Mouse (Mus musculus) common myeloid progenitor, adult 5-6 weeks (primary cell): ENCODE measurements around the gene Pou3f1. TPM values are rescaled to one million over a fixed set of nuclear protein-coding genes. Genes with fewer than 3 reads are reported as not detected.
A peak's percentile ranks its signal among the peaks of the same experiment; 100 is the strongest.
"Not testable (repeated sequence)": the region's sequence is repeated elsewhere in the genome, so short reads cannot be mapped to it uniquely, and the experiment has no call there.

Experiments used
- ATAC-seq: replicated peaks from 2 replicates; pipeline ENCODE4 v1.8.0; 2016; ENCODE audit warnings: low read depth, mild to moderate bottlenecking, moderate TSS enrichment, inconsistent platforms; ENCODE audit not compliant: poor library complexity, severe bottlenecking
- total RNA-seq: library from RNA; stranded (forward); fragments of 200-1000, 187-1606 nt; gene quantifications from 2 replicates; pipeline ENCODE4 v1.2.3, GENCODE M21; 2017

The Pou3f1 gene
- total RNA-seq, 1 experiment from 2014 or later: not detected

DNA sequence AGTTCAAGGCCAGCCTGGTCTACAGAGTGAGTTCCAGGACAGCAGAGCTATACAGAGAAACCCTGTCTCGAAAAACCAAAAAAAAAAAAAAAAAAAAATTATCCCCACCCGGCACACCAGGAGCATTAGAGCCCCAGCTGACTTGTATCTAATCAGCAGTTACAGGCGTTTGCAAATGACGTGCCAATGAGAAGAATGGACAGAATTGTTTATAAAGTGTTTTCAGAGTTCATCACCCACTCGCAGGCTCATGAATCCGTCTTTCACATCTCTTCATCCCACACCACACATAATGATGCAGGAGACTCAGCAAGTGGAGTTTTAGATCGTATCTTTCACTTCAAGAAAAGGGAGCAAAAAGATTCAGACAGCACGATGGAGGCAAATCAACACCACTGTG, 28.8 kb downstream of the Pou3f1 start:
- no peak for ATAC-seq

DNA sequence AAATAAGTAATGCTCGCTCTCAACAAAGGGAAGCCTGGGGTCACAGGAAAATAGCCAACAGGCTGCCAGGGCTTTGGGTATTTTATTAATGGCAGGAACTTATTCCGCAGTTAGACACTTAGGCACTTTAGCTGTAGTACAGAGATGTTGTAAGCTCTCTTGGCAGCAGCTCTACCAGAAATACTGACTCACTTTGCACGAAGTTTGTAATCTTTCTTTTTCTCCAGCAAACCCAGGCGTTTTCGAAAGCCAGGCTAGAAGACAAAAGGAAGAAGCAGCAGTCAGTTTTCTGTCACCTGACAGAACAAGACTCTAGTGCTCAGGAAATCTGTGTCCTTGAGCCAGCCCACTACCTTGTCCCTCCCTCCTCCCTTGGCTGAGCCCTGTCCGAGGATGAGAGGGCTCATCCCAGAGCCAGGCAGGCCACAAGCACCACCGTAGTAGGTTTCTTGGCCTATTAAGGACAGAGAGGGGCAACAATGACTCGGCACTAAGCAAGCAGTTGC, 29.3 kb downstream of the Pou3f1 start:
- ATAC-seq: no peak

DNA sequence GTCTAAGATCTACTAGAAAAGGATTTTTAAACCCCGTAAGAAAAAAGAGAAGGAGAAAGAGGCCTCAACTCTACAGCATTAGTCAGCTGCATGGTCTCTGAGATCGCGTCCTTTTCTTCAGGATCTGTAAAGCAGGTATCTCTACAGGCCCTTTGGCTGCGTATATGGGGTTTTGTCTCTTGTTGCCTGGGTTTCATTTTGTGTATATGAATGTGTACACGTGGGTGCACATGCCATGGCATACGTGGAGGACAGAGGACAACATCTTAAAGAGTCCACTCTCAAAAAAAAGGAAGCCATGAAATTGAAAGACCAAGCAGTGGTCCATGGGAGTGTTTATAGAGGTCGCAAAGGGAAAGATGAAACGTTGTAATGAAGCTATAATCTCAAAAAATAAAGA, 34.8 kb downstream of the Pou3f1 start:
- ATAC-seq: no peak

DNA sequence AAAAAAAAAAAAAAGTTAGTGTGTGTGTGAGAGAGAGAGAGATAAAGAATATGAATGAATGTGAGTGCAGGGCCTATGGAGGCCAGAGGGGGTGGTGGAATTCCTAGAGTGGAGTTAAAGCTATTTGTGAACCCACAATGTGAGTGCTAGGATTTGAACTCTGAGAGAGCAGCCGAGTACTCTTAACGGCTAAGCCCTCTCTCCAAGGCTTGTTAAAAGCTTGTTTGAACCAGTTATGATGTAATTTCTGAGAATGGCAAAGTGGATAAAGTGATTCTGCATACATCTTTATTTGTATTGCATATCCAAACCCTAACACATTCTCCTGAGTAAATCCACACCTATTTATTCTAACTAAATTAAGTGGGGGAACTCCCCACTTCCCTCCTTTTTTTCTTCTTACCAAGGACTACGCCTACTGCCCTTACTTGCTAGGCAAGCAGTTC, 35.8 kb downstream of the Pou3f1 start:
- ATAC-seq: no peak

DNA sequence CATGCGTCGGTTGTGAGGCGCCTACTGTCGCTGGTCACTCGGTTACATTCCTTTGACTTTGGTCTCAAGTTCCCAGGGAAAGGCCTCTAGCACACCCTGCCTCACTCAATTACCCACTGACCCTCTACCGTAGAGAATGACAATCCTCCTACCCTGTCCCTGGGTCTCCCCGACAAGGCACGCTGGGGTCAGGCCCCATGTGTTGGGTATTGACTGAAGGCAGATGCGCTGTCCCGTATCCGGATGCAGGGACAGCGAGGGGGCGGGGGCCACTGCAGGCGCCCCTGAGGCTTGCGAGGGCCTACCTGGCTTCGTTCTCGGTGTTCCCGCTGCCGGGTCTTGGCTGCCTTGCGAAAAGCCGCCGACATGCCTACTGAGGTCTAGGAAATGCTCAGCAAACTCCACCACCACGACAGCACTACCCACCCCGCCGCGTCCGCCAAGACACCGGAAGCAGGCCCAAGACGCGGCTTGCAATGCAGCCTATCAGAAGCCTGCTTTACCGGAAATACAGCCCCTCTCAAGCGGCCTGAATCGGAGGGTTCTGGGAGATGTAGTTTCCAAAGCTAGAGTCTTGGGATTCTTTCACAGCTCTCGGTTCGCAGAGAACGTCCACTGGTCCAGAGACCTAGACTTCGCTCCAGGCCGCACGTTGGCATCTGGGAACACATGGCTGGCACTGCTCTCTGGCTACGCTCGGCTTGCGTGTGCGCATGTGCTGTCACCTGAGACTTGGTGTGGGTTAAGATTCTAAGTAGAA, 36.7 kb downstream of the Pou3f1 start, which contains the start of gene Utp11:
Gene Utp11 (minus strand): TSS at position 466 of the 760 bp plus-strand sequence.
- peak; percentile 91 for ATAC-seq

DNA sequence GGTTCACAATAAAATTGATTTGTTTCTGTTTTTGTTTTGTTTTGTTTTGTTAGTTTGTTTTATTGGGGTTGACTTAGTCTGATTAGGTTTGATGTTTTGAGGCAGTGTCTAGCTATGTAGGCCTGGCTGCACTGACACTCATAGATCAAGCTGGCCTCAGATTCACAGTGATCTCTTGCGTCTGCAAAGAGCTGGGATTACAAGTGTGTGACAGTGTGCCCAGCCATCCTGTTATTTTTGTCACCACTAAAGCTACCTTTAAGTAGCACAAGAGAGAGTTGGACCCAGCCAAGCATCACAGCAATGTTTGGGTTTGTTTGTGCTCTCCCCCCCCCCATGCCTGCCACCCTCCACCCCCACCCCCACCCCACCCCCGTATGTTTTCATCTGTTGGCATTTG, 38.0 kb downstream of the Pou3f1 start:
- no peak for ATAC-seq

DNA sequence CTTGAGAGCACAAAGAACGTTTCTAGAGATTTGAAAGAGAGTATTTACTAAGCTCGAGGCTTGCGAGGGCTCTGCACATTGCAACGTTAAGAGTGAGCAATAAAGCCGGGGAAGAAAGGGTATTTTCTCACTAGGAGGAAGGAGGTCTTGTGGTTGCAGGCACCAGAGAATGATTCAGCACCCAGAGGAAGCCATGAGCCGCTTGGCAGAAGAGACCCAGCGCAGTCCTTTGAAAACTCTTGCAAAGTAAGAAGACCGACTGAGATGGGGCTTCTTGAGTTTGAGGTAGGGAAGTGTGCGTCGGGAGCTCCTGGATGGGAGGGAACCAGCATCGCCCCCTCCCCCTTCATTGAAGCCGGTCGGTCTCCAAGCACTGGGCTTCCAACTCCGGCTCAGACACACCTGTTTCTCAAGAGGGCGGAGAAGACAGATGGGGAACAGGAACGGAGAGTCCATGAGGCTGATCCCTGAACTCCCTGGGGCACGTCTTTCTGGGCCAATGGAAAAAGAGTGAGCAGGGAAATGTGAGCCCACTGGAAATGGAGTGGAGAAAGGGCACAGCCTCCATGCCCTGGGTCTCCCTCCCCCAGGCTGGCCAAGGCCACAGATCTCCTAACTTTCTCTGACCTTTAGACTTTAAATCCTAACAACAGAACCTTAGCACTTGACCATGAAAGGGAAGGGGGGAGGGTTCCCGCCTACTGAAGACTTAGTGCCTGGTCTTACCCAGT, 39.3 kb downstream of the Pou3f1 start:
- peak; percentile 42 for ATAC-seq

DNA sequence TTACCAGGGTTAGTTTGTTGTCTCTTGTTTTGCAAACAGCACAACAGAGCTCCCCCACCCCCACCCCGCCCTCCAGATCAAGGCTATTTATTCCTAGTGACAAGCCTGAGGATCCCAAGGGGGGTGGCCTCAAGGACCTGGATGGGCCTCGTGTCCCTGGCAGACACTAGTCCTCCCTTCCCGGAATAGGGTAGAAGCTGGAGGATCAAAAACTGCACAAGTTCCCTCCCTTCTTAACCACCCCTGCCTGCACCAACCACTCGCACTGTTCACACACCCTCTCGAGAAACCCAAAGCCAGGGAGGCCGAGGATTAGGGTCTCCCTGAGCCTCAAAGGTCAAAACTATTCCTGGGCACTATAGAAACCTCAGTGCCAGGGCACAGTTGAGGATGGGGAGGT, 43.2 kb downstream of the Pou3f1 start:
- ATAC-seq: no peak

DNA sequence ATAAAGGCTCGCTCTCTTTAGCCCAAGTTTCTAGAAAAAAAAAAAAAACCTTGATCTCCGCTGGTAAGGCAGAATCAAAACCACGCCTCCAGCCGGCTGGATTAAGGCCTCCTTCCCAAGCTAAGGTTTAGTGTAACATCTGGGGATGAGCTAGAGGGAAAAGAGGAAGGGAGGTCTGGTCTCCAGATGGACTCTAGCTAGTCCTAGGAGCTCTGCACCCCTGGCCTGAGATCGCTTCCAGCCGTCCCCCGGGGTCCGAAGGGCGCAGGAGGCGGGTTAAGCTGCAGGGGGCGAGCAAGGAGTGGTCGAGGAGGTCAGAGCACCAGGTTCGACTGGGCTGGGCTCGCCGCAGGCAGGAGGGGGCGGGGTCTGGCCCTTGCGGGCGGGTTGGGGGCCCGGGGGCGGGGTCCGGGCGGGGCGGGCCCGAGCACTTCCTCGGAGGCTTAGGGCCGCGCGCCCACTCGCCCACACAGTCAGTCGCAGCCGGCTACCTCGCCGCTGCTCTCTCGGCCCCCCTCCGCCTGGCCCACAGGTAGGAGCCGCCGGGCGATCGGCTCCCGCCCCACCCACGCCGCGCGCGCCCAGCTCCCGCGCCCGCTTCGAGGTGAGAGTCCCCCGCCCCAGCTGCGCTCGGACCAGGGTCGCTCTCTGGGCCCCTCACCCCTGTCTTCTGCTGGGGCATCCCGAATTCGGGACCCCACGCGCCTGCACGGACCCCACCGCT, 43.8 kb downstream of the Pou3f1 start, which contains the start of gene Fhl3:
Gene Fhl3 (plus strand): TSS at position 454 of the 724 bp plus-strand sequence.
- peak; percentile 45 for ATAC-seq

DNA sequence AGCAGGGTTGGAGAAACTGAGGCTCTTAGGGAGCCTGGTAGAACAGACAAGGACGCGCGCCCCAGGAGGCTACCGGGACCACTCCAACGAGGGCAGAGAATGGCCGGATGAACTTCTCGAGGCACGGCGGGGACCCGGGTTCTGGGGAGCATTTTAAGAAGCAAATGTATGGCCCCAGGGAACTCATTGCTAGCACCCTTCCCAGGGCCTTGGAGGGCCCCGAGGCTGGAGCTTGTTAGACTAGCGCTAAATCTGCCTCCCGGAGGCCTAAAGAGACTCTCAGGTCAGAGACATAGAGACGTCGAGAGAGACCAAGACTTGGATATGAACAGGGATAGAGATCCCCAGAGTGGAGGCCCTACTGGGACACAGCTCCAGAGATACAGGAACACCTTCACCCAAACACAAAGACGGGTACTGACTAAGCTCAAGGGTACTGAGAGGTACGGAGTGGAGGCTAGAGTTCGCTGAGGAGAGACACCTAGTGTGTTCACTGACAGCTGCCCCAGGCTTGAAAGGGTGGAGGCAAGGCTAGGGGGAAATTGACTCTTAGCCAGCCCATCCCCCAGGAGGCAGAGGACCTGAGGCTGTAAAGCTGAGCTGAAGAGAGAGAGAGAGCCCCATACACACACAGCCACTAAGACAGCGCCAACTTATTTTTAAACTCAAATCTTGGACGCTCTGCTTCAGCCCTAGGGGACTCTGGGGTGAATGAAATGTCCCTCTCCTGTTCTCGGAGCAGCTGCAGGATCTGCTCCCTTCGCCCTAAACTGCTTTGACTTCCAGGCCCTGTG, 44.6 kb downstream of the Pou3f1 start:
- no peak; the same call in 1 of the 2 replicates for ATAC-seq

DNA sequence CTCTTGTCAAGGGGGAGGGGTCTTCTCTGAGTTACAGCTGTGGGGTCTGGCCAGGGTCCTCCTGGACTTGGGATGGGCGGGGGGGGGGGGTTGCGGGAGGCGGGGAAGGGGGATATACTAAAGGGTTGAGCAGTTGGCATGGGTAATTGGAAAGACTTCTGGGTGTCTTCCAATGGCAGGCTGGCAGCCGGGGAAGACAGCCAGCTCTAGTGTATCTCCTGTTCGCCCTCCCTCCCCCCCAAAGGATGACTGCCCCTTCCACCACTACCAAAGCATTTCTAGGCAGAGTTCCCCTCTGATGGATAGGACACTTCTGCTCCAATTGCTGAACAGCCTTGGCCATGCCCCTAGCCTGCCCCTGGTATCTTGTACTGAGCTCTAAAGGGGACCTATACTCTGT, 45.3 kb downstream of the Pou3f1 start:
- no peak for ATAC-seq

DNA sequence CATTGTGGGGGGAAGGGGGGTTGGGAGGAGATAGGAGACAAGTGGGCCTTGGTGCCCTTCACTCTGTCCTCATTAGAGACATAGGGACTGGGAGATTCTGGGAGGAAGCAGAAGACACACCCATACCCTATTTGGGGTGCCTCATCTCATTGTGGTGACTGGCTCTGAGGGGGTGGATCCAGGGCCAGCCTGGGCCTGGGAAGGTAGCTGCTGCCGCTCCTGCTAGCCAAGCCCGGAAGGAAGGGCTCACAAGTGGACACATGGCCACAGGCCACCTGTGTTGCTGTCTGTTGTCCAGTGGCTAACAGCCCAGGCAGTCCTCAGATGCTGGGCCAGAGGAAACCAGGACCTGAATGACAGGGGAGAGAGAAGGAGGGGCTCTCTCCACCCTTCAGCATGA, 46.8 kb downstream of the Pou3f1 start:
- ATAC-seq: peak; percentile 26; the same call in 1 of the 2 replicates

DNA sequence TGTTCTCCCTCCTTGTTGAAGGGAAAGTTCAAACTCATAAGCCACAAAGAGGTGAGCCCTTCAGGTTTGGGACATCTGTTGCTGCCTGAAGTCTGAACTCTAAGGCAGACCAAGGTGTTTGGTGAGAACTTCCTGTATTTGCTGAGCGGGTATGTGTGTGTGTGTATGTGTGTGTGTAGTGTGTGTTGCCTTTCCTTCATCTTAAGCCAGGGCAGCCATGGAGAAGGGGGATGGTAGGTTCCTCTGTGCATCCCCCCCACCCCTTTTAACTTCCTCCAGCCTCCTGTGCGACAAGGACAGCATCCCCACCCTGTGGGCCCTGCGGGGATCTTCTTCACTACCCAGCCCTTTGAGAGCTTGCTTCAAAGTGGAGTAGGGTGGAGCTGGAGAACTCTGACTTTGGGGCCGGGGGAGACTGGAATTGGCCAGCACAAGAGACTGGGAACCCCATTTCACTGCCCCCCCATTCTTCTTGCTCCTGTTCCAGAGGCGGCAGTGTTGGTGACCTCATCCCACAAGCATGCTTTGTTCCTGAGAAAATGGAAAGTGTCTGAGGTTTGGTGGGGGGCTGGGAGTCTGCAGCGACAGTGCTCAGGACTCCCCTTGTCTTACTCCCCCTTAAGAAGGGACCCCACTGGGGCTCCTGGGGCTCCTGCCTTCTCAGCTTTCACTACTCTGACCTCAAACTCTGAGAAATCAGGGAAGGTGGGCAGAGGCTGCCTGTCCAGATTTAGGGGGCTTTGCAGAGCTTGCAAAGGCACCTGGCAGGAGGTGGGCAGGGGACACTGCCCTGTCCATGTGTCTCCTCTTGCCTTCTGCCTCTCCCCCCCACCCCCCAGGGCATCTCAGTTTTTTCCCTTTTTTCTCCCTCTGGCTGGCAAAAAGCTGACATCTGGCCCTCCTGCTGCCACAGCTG, 47.5 kb downstream of the Pou3f1 start:
- ATAC-seq: no peak

DNA sequence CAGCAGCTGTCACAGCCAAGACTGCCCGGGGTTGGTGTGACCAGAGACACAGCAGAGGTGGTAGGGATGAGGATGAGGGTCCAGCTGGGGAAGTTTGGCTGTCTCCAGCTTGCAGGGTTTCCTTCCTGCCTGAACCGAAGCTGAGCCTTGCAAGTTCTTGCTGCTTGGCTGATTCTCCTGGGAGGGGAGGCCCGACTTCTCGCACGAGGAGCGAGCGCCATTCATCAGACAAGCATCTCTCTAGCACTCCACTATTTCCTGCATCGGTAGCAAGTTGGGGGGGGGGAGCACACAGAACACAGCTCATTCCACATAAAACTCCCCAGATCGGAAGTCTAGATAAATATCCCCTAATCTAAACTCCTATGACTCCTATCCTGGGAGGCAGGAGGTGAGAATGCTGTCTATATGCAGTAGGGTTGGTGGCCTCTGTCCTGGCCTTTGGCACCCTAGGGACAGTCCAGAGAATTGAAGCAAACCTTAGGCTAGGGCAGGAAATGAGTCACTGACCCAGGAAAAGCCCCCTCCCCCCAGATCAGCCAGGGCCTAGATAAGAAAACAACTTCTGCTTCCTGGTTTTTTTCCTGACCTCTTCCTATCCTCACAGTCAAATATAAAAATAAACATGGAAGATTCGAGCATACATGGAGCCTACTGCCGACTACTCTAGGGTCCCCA, 48.3 kb downstream of the Pou3f1 start:
- ATAC-seq: peak; percentile 17

DNA sequence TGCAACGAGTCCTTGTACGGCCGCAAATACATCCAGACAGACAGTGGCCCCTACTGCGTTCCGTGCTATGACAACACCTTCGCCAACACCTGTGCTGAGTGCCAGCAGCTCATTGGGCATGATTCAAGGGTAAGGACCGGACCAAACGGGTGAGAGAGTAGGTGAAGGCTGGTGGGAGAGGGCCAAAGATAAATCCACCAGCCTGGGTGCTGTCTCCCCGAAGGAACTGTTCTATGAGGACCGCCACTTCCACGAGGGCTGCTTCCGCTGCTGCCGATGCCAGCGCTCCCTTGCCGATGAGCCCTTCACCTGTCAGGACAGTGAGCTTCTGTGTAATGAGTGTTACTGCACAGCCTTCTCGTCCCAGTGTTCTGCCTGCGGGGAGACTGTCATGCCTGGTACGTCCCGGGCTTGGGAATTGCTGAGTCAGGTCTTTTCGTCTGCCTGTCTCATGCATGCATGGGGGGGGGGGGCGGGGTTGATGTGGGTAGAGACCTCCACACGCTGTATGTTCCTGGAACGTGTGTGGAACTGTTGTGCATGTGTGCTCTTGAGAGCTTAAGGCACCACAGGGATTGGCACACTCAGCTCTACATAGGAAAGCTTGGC, 49.2 kb downstream of the Pou3f1 start:
- ATAC-seq: no peak

DNA sequence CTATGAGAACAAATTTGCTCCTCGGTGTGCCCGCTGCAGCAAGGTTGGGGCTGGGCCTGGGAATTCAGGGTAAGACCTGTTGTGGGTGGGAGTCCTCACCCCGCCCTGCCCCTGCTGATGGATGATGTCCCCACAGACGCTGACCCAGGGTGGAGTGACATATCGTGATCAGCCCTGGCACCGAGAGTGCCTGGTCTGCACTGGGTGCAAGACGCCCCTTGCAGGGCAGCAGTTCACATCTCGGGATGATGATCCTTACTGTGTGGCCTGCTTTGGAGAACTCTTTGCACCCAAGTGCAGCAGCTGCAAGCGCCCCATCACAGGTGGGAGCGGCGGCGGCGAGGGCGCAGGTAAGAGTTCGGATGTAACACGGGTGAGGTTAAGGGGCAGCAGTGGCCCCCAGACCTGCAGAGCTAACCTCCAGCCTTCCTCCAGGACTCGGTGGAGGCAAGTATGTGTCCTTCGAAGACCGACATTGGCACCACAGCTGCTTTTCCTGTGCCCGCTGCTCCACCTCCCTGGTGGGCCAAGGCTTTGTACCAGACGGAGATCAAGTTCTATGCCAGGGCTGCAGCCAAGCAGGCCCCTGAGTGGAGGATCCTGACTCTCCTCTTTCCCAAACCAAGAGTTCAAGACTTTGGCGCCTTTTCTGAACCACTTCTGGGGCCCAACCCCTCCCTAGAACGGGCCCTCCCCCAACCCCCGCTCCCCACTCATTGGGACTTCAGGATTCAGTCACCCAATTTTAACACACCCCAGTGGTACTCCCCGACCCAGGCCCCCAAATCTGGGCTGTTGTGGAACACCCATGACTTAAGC, 51.0 kb downstream of the Pou3f1 start:
- not testable (repeated sequence) for ATAC-seq

DNA sequence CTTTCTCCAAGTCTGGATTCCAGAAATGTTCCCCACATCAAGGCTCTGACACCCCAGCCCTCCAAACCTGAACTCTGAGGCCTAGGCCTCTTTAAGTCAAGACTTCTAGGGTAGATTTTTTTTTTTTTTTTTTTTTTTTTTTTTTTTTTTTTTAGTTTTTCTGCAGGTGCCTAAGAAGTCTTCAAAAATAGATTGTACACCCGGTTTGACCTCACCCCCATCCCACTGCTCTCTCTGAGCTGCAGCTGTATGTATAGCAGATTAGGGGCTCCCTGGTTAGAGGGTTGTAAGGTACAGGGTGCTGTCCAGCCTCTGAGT, 51.6 kb downstream of the Pou3f1 start:
- ATAC-seq: not testable (repeated sequence)
